Mouse (Mus musculus) MEL (cell line): ENCODE results near the gene Fmnl1. TPM values are rescaled to one million over a fixed set of nuclear protein-coding genes. Genes with fewer than 3 reads are reported as not detected.

ENCODE experiments used
- DNase-seq: peaks from one replicate; pipeline ENCODE4 v3.0.0; 2011; ENCODE audit warnings: low read depth, low spot score
- H3K27ac ChIP-seq: 2 replicates; pipeline ENCODE4 v1.5.1; 2012; ENCODE audit warnings: low read depth, mild to moderate bottlenecking, control low read depth, low read length, moderate library complexity; ENCODE audit not compliant: control insufficient read depth
- H3K27me3 ChIP-seq, 2 experiments: fragments of 150-350 bp in 1 of 2; sonication (generic) in 1 of 2; 2 replicates each; pipeline ENCODE4 v1.6.1; 2012; ENCODE audit warnings: low read length in 2 of 2, mild to moderate bottlenecking in 2 of 2, improper control_type of control experiment in 1 of 2, moderate library complexity in 1 of 2; ENCODE audit not compliant: insufficient read depth in 2 of 2, control insufficient read depth in 1 of 2
- H3K36me3 ChIP-seq, 2 experiments: 2 replicates each; pipeline ENCODE4 v1.6.1; 2012 to 2014; ENCODE audit warnings: low read length in 2 of 2, improper control_type of control experiment in 1 of 2, inconsistent platforms in 1 of 2, mild to moderate bottlenecking in 1 of 2; ENCODE audit not compliant: insufficient read depth in 2 of 2, control insufficient read depth in 1 of 2
- H3K4me1 ChIP-seq, 2 experiments: fragments of 150-350 bp in 1 of 2; sonication (generic) in 1 of 2; 2 replicates each; pipeline ENCODE4 v1.6.1; 2012; ENCODE audit warnings: low read length in 2 of 2, improper control_type of control experiment in 1 of 2, mild to moderate bottlenecking in 1 of 2; ENCODE audit not compliant: insufficient read depth in 2 of 2, control insufficient read depth in 1 of 2
- H3K4me3 ChIP-seq, 2 experiments: fragments of 150-350 bp in 1 of 2; sonication (generic) in 1 of 2; 2 replicates each; pipeline ENCODE4 v1.5.1; 2012; ENCODE audit warnings: low read depth in 2 of 2, low read length in 2 of 2, mild to moderate bottlenecking in 2 of 2, moderate library complexity in 2 of 2, control low read depth in 1 of 2, improper control_type of control experiment in 1 of 2; ENCODE audit not compliant: control insufficient read depth in 1 of 2, insufficient read depth in 1 of 2
- H3K79me2 ChIP-seq: 2 replicates; pipeline ENCODE4 v1.6.1; 2012; ENCODE audit warnings: mild to moderate bottlenecking, low read length, moderate library complexity; ENCODE audit not compliant: control insufficient read depth, poor library complexity, insufficient read depth
- H3K9ac ChIP-seq: 2 replicates; pipeline ENCODE4 v1.6.1; 2012; ENCODE audit warnings: low read depth, mild to moderate bottlenecking, control low read depth, low read length, moderate library complexity; ENCODE audit not compliant: control insufficient read depth, poor library complexity, severe bottlenecking
- H3K9me3 ChIP-seq: fragments of 150-350 bp; sonication (generic); replicated peaks from 2 replicates; pipeline ENCODE4 v1.6.1; 2012; ENCODE audit warnings: mild to moderate bottlenecking, low read length, improper control_type of control experiment, moderate library complexity; ENCODE audit not compliant: insufficient read depth
- BHLHE40 ChIP-seq: IDR thresholded peaks from 2 replicates; pipeline ENCODE4 v1.6.1; 2012; ENCODE audit warnings: low read depth, mild to moderate bottlenecking, inconsistent platforms, low read length, improper control_type of control experiment, borderline replicate concordance
- CHD1 ChIP-seq: IDR thresholded peaks from 2 replicates; pipeline ENCODE4 v1.6.1; 2012; ENCODE audit warnings: low read depth, mild to moderate bottlenecking, inconsistent platforms, low read length, improper control_type of control experiment
- CHD2 ChIP-seq: IDR thresholded peaks from 2 replicates; pipeline ENCODE4 v1.6.1; 2011; ENCODE audit warnings: low read length, improper control_type of control experiment
- ELF1 ChIP-seq: IDR thresholded peaks from 2 replicates; pipeline ENCODE4 v1.6.1; 2014; ENCODE audit warnings: low read depth, mild to moderate bottlenecking, inconsistent platforms, low read length, improper control_type of control experiment, moderate library complexity
- EP300 ChIP-seq, 2 experiments: IDR thresholded peaks; 2 replicates each; pipeline ENCODE4 v1.6.1; 2011; ENCODE audit warnings: improper control_type of control experiment in 2 of 2, low read length in 2 of 2, low read depth in 1 of 2, mild to moderate bottlenecking in 1 of 2
- ETS1 ChIP-seq: IDR thresholded peaks from 2 replicates; pipeline ENCODE4 v1.6.1; 2012; ENCODE audit warnings: low read depth, mild to moderate bottlenecking, inconsistent platforms, low read length, improper control_type of control experiment, moderate library complexity
- MAFK ChIP-seq: IDR thresholded peaks from 2 replicates; pipeline ENCODE4 v1.6.1; 2011; ENCODE audit warnings: low read depth, mild to moderate bottlenecking, low read length, improper control_type of control experiment, borderline replicate concordance
- MAX ChIP-seq: IDR thresholded peaks from 2 replicates; pipeline ENCODE4 v1.6.1; 2011; ENCODE audit warnings: low read length, improper control_type of control experiment
- MEF2A ChIP-seq: IDR thresholded peaks from 2 replicates; pipeline ENCODE4 v1.6.1; 2014; ENCODE audit warnings: low read depth, mild to moderate bottlenecking, inconsistent platforms, low read length, improper control_type of control experiment; ENCODE audit not compliant: poor library complexity, insufficient replicate concordance, severe bottlenecking; ENCODE audit errors: extremely low read depth
- MYB ChIP-seq: IDR thresholded peaks from 2 replicates; pipeline ENCODE4 v1.6.1; 2011; ENCODE audit warnings: mild to moderate bottlenecking, low read depth, low read length, improper control_type of control experiment
- MYC ChIP-seq: IDR thresholded peaks from 2 replicates; pipeline ENCODE4 v1.6.1; 2011; ENCODE audit warnings: low read depth, mild to moderate bottlenecking, low read length, improper control_type of control experiment, moderate library complexity
- POLR2A ChIP-seq, 2 experiments: IDR thresholded peaks; 2 replicates each; pipeline ENCODE4 v1.6.1; 2011 to 2012; ENCODE audit warnings: low read length in 2 of 2, mild to moderate bottlenecking in 2 of 2, control low read depth in 1 of 2, improper control_type of control experiment in 1 of 2, low read depth in 1 of 2, moderate library complexity in 1 of 2; ENCODE audit not compliant: control insufficient read depth in 1 of 2, insufficient read depth in 1 of 2, poor library complexity in 1 of 2
- RCOR1 ChIP-seq: IDR thresholded peaks from 2 replicates; pipeline ENCODE4 v1.6.1; 2012; ENCODE audit warnings: low read depth, mild to moderate bottlenecking, inconsistent platforms, low read length, improper control_type of control experiment
- SMC3 ChIP-seq: IDR thresholded peaks from 2 replicates; pipeline ENCODE4 v1.6.1; 2011; ENCODE audit warnings: low read depth, low read length, improper control_type of control experiment
- TCF12 ChIP-seq: IDR thresholded peaks from 2 replicates; pipeline ENCODE4 v1.6.1; 2014; ENCODE audit warnings: low read depth, mild to moderate bottlenecking, inconsistent platforms, low read length, improper control_type of control experiment, moderate library complexity
- UBTF ChIP-seq: IDR thresholded peaks from 2 replicates; pipeline ENCODE4 v1.6.1; 2012; ENCODE audit warnings: low read depth, mild to moderate bottlenecking, inconsistent platforms, low read length, improper control_type of control experiment, moderate library complexity, borderline replicate concordance; ENCODE audit not compliant: insufficient read depth
- ZC3H11A ChIP-seq: IDR thresholded peaks from 2 replicates; pipeline ENCODE4 v1.6.1; 2012; ENCODE audit warnings: low read depth, mild to moderate bottlenecking, inconsistent platforms, low read length, improper control_type of control experiment
- ZKSCAN1 ChIP-seq: IDR thresholded peaks from 2 replicates; pipeline ENCODE4 v1.6.1; 2012; ENCODE audit warnings: low read depth, mild to moderate bottlenecking, inconsistent platforms, low read length, improper control_type of control experiment, moderate library complexity
- ZMIZ1 ChIP-seq: IDR thresholded peaks from 2 replicates; pipeline ENCODE4 v1.6.1; 2012; ENCODE audit warnings: low read depth, mild to moderate bottlenecking, inconsistent platforms, low read length, improper control_type of control experiment, moderate library complexity
- polyA plus RNA-seq, 2 experiments: library from polyadenylated mRNA; stranded (reverse) in 1 of 2; unstranded in 1 of 2; fragments of >175 nt in 1 of 2; fragments of >200 nt in 1 of 2; gene quantifications; 2 replicates each; pipeline versions ENCODE4 v1.2.1 to v1.2.4; 2012; ENCODE audit warnings: low replicate concordance in 2 of 2, low read depth in 1 of 2; ENCODE audit not compliant: insufficient read length in 2 of 2, insufficient read depth in 1 of 2, missing spikeins in 1 of 2
- total RNA-seq: library from RNA; depleted of rRNA; stranded (reverse); fragments of 300-350 nt; gene quantifications from 2 replicates; pipeline ENCODE4 v1.2.3, GENCODE M21; 2012

Gene Fmnl1
- total and polyA plus RNA-seq, 3 experiments: 1.7 to 17.2 TPM; not detected in 1

DNA sequence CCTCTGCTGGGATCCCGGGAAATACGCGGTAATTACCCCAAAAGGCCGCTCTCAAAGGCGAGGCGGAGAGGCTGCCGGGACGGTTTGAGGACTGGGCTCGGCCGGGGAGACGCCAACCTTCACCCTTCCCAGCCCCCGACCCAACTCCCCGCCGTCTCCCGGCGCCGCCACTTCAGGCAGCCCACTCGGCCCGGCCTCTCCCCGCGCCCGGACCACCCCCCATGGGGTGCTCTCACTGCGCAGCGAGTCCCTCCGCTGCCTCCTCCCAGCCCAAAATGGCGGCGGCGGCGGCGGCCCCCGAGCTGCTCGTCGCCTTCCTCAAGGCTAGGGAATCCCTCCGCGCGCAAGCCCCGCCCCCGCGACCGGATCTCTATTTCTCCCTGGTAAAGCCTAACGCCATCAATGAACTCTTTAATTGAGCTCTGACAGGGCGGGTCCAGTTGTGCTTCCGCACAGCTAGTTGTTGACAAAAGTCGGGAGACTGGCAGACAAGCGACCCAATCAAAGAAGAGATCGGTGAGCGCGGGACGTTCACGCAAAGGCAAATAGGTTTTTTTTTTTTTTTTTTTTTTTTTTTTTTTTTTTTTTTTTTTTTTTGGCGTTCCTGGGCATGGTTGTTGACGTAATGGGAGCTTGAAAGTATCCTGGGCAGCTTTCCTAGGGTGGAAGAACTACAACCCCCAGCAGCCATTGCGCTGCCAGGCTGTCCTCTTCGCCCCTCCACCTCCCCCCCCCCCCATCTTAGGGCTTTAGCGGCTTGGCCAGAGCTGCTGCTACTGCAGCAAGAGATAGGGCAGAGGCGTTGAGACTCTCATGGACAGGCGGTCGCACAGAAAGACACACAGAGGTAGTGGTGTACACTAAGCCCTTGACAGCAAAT is 38.1 kb upstream of the Fmnl1 start (continued):
- 0 out of 2 replicates have a peak, but pooled peaks have one; percentile 4 for TF ChIP-seq MYB
- TF ChIP-seq ZC3H11A: no peak
- TF ChIP-seq BHLHE40: no peak
- peak; percentile 98 for TF ChIP-seq ZMIZ1

DNA sequence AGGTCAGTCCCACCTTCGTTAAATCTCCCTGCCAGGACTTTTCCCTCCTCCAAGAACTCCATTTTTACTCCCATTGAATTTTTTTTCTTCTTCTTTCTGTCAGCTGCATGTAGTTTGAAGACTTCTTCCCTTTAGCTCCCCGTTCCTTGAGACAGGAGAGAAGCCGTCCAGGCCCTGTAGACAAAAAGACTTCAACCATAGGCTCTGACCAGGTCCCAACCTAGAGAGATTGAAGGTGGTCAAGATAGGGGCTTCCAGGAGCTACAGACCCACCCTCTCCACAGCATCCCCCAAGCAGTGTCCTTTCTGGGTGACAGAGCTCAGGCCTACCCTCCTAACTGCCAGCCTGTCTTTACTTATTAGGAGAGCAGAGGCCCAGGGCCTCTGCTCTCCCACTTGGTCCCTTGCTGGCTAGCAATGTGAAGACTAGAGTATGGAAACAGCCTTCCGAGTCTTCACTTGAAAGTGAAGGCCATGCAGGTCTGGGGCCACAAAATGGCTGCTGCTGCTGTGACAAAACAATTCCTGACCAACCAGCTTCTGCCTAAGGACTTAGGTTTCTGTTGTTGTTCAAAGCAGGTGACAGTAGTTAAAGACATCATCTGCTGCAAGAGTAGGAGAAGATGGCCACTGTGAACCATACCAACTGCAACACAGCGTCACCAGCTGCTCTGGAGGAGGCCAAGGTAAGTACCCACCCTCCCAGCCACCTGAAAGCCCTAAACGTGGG is 37.3 kb upstream of the Fmnl1 start:
- TF ChIP-seq ZKSCAN1 (no peak), MYC (0 out of 2 replicates have a peak, but pooled peaks have one; percentile 31), ETS1 (no peak), MAX (peak; percentile 63; the same call in 1 of the 2 replicates), SMC3 (no peak), CHD1 (peak; percentile 93), MAFK (no peak), UBTF (0 out of 2 replicates have a peak, but pooled peaks have one; percentile 46), MEF2A (no peak), RCOR1 (no peak), ZC3H11A (peak; percentile 34; the same call in 1 of the 2 replicates), CHD2 (no peak), POLR2A (IDR thresholded peaks at IDR 0.05; ENCODE audit: control insufficient read depth in 1 of 2, insufficient read depth in 1 of 2, low read depth in 1 of 2, low read length in 2 of 2, poor library complexity in 1 of 2) (peak in 1 of 2 experiments; percentile 1; a peak in 1 of 4 replicates), TCF12 (peak; percentile 37; the same call in 1 of the 2 replicates), EP300 (IDR thresholded peaks at IDR 0.05; ENCODE audit: low read depth in 1 of 2, low read length in 2 of 2) (peak in 1 of 2 experiments; percentile 28; a peak in 1 of 4 replicates), ELF1 (no peak)
- peak; percentile 78 for DNase-seq

More for the DNA sequence above, 37.3 kb upstream of the Fmnl1 start:
- Histone ChIP-seq H3K4me3 (peak overlapping the region; percentile 52 to 58), H3K4me1 (peaks cover 22 to 30% of the 10 kb centered on the region in 2 experiments), H3K9ac (peak overlapping the region; percentile 71), H3K27me3 (no peaks in the 10 kb centered on the region), H3K79me2 (peaks cover 20% of the 10 kb centered on the region), H3K27ac (peak overlapping the region; percentile 63), H3K36me3 (peaks cover 0 to 43% of the 10 kb centered on the region in 2 experiments; a peak in 2 of 4 replicates), H3K9me3 (no peaks in the 10 kb centered on the region)
